Mouse (Mus musculus): ENCODE data around the gene Aicda. TPM values are rescaled to one million over a fixed set of nuclear protein-coding genes. Genes with fewer than 3 reads are reported as not detected.

Aicda gene
- total and polyA plus RNA-seq, 3 experiments, result 5.4 to 41.1 (median 33.3) TPM

- TF ChIP-seq SIN3A (IDR thresholded peaks at IDR 0.05; ENCODE audit: low read length), result peak; percentile 41
- no peak for TF ChIP-seq USF2 (conservative IDR thresholded peaks at IDR 0.05; ENCODE audit: low read depth, low read length)
- TF ChIP-seq RAD21 (IDR thresholded peaks at IDR 0.05; ENCODE audit: low read depth, low read length), result peak; percentile 44
- TF ChIP-seq ZMIZ1 (IDR thresholded peaks at IDR 0.05; ENCODE audit: low read depth, low read length), result 0 out of 2 replicates have a peak, but pooled peaks have one; percentile 19
- TF ChIP-seq ELF1 (IDR thresholded peaks at IDR 0.05; ENCODE audit: low read depth, low read length), result peak; percentile 78
- TF ChIP-seq HCFC1 (IDR thresholded peaks at IDR 0.05; ENCODE audit: low read depth, low read length), result peak; percentile 67
- TF ChIP-seq TBP (conservative IDR thresholded peaks at IDR 0.05; ENCODE audit: low read depth, low read length), result peak; percentile 10
- TF ChIP-seq NELFE (IDR thresholded peaks at IDR 0.05; ENCODE audit: low read depth, low read length), result peak; percentile 38
- no peak for TF ChIP-seq BHLHE40 (IDR thresholded peaks at IDR 0.05; ENCODE audit: low read depth, low read length)
- 0 out of 2 replicates have a peak, but pooled peaks have one; percentile 31 for TF ChIP-seq CHD1 (IDR thresholded peaks at IDR 0.05; ENCODE audit: low read depth, low read length)
- no peak for TF ChIP-seq JUND (conservative IDR thresholded peaks at IDR 0.05; ENCODE audit: low read depth, low read length)
- peak; percentile 72 for TF ChIP-seq SMC3 (IDR thresholded peaks at IDR 0.05; ENCODE audit: low read depth, low read length)
- peak; percentile 76; the same call in 1 of the 2 replicates for TF ChIP-seq MAX (IDR thresholded peaks at IDR 0.05; ENCODE audit: low read length)
- peak in 1 of 2 experiments; percentile 67; a peak in 2 of 4 replicates for TF ChIP-seq CTCF (conservative IDR thresholded peaks at IDR 0.05 in 1 of 2, IDR thresholded peaks at IDR 0.05 in 1 of 2; ENCODE audit: low read depth in 2 of 2, low read length in 2 of 2)
- Histone ChIP-seq H3K4me3 (replicated peaks in 1 of 3; ENCODE audit: low read depth in 2 of 3, low read length in 2 of 3, poor library complexity in 1 of 3) (peak overlapping the region; percentile 12 to 46 (median 44)), H3K9me3 (replicated peaks; ENCODE audit: low read length) (peaks cover 5% of the 10 kb centered on the region), H3K9ac (ENCODE audit: insufficient read depth, low read depth) (peak overlapping the region; percentile 90), H3K36me3 (replicated peaks in 1 of 2; ENCODE audit: control insufficient read depth in 1 of 2, insufficient read depth in 1 of 2, low read length in 1 of 2) (no peaks in the 10 kb centered on the region), H3K79me2 (replicated peaks; ENCODE audit: control insufficient read depth, extremely low read depth, insufficient read depth, poor library complexity, severe bottlenecking) (no peaks in the 10 kb centered on the region), H3K27me3 (replicated peaks) (peaks cover 4% of the 10 kb centered on the region), H3K27ac (ENCODE audit: insufficient read depth, low read depth) (peak overlapping the region; percentile 91), H3K4me1 (ENCODE audit: control insufficient read depth in 1 of 2, insufficient read depth in 2 of 2) (peaks cover 6 to 53% of the 10 kb centered on the region in 2 experiments), H3K4me2 (ENCODE audit: insufficient read depth, low read depth, poor library complexity, severe bottlenecking) (peak overlapping the region; percentile 97)
- in situ Hi-C loops (cut with MboI; ENCODE audit: low pct_ligation_motif_present, low pct_unique_long_range_greater_than_20kb, low sequenced_read_pairs) (no loop called here), dilution Hi-C loops (cut with MboI; ENCODE audit: extremely low pct_ligation_motif_present, extremely low pct_unique_long_range_greater_than_20kb, low sequenced_read_pairs) (no loop called here)
- peak; percentile 62 for DNase-seq (ENCODE audit: extremely low read depth)
Measured at GRCm38 (mm10) chr6:122528136-122528535, 25.5 kb upstream of the Aicda start.

DNA sequence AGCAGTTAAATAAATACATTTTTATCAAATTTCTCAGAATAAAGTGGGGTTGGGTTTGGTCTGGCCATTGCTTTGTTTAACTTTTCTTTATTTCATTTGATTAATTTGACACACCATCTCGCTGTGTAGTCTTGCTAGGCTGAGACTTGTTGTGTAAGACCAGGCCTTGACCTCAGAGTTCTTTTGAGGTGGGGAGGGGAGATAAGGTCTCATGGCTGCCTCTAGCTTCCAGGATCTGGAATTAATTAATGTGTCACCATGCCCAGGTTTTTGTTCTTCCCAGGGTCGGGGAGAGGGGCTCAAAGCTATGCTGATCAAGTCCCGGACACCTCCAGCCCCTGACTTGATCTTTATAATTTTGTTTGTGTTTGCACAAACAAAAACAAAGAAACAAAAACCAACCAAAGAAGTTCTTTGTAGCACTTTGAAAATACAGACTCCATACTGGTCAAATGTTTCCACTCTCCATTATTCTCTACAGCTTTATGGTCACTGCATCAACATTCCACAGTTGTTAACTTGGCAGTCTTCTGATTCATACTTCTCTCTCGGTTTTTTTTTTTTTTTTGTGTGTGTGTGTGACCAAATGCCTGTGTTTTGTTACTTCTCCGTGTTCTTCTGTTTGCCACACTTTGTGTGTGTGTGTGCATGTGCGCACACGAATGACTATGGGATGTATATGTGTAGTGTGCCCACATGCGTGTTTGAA, 22.0 kb upstream of the Aicda start:
- DNase-seq (ENCODE audit: extremely low read depth), result no peak
- TF ChIP-seq USF2 (conservative IDR thresholded peaks at IDR 0.05; ENCODE audit: low read depth, low read length), result no peak
- no peak for TF ChIP-seq ZC3H11A (IDR thresholded peaks at IDR 0.05; ENCODE audit: low read depth, low read length)
- no peak for TF ChIP-seq HCFC1 (IDR thresholded peaks at IDR 0.05; ENCODE audit: low read depth, low read length)
- no peak for TF ChIP-seq PAX5 (IDR thresholded peaks at IDR 0.05; ENCODE audit: low read length)
- TF ChIP-seq ZMIZ1 (IDR thresholded peaks at IDR 0.05; ENCODE audit: low read depth, low read length), result no peak
- no peak for TF ChIP-seq KAT2A (IDR thresholded peaks at IDR 0.05; ENCODE audit: insufficient replicate concordance, low read length)
- no peak for TF ChIP-seq MAX (IDR thresholded peaks at IDR 0.05; ENCODE audit: low read length)
- TF ChIP-seq POLR2A (IDR thresholded peaks at IDR 0.05; ENCODE audit: low read depth, low read length), result no peak
- no peak for TF ChIP-seq UBTF (IDR thresholded peaks at IDR 0.05; ENCODE audit: low read depth, low read length)
- TF ChIP-seq MAFK (IDR thresholded peaks at IDR 0.05; ENCODE audit: insufficient replicate concordance, low read length), result no peak
- TF ChIP-seq SIN3A (IDR thresholded peaks at IDR 0.05; ENCODE audit: low read length), result no peak
- dilution Hi-C loops (cut with MboI; ENCODE audit: extremely low pct_ligation_motif_present, extremely low pct_unique_long_range_greater_than_20kb, low sequenced_read_pairs), result no loop called here
- H3K4me2 ChIP-seq (ENCODE audit: insufficient read depth, low read depth, poor library complexity, severe bottlenecking), result no peak overlapping the region
- no peaks in the 10 kb centered on the region for H3K79me2 ChIP-seq (replicated peaks; ENCODE audit: control insufficient read depth, extremely low read depth, insufficient read depth, poor library complexity, severe bottlenecking)
- H3K9me3 ChIP-seq (replicated peaks; ENCODE audit: low read length), result peaks cover 3% of the 10 kb centered on the region
- H3K4me1 ChIP-seq (ENCODE audit: control insufficient read depth in 1 of 2, insufficient read depth in 2 of 2), result peaks cover 8 to 53% of the 10 kb centered on the region in 2 experiments
- H3K27ac ChIP-seq (ENCODE audit: insufficient read depth, low read depth), result no peak overlapping the region
- in situ Hi-C loops (cut with MboI; ENCODE audit: low pct_ligation_motif_present, low pct_unique_long_range_greater_than_20kb, low sequenced_read_pairs), result no loop called here
- no peak overlapping the region for H3K9ac ChIP-seq (ENCODE audit: insufficient read depth, low read depth)
- H3K27me3 ChIP-seq (replicated peaks), result peaks cover 2% of the 10 kb centered on the region
- no peak overlapping the region for H3K4me3 ChIP-seq (replicated peaks in 1 of 3; ENCODE audit: low read depth in 2 of 3, low read length in 2 of 3, poor library complexity in 1 of 3)
- no peaks in the 10 kb centered on the region for H3K36me3 ChIP-seq (replicated peaks in 1 of 2; ENCODE audit: control insufficient read depth in 1 of 2, insufficient read depth in 1 of 2, low read length in 1 of 2)

All from CH12.LX (cell line).